Mouse (Mus musculus) lung, adult 2 months (tissue): Measurements from ENCODE around the gene Ppp3ca.

Experiments
- CTCF ChIP-seq: fragments of 200-500 bp; IDR thresholded peaks from 2 replicates; pipeline ENCODE4 v1.5.1; 2011; ENCODE audit warnings: mild to moderate bottlenecking, low read length, control low read depth; ENCODE audit not compliant: insufficient read depth
- POLR2A ChIP-seq: fragments of 200-500 bp; IDR thresholded peaks from 2 replicates; pipeline ENCODE4 v1.6.1; 2011; ENCODE audit warnings: low read depth, mild to moderate bottlenecking, control low read depth, low read length, borderline replicate concordance; ENCODE audit errors: extremely low read depth

- TF ChIP-seq CTCF: no peak
- TF ChIP-seq POLR2A: no peak
Observed at GRCm38 (mm10) chr3:136813886-136814285, 144.0 kb downstream of the Ppp3ca start.
